Mouse (Mus musculus) small intestine, adult 2 months (tissue): ENCODE results near the gene Rbm20. TPM values are rescaled to one million over a fixed set of nuclear protein-coding genes. Genes with fewer than 3 reads are reported as not detected.

Source experiments
- H3K27ac ChIP-seq: fragments of 200-500 bp; 2 replicates; pipeline ENCODE4 v1.5.1; 2012; ENCODE audit warnings: low read depth, low read length, control low read depth, inconsistent platforms; ENCODE audit not compliant: insufficient read depth
- H3K27me3 ChIP-seq: fragments of 200-500 bp; 2 replicates; pipeline ENCODE4 v1.6.1; 2012; ENCODE audit warnings: mild to moderate bottlenecking, moderate library complexity, low read length, inconsistent platforms; ENCODE audit not compliant: control insufficient read depth, insufficient read depth
- H3K36me3 ChIP-seq: fragments of 200-500 bp; 2 replicates; pipeline ENCODE4 v1.6.1; 2012; ENCODE audit warnings: mild to moderate bottlenecking, low read length, control low read depth, inconsistent platforms; ENCODE audit not compliant: control insufficient read depth, insufficient read depth
- H3K4me1 ChIP-seq: fragments of 200-500 bp; 2 replicates; pipeline ENCODE4 v1.6.1; 2012; ENCODE audit warnings: low read length, inconsistent platforms, mixed read lengths; ENCODE audit not compliant: control insufficient read depth, insufficient read depth, insufficient read length
- H3K4me3 ChIP-seq: fragments of 200-500 bp; 2 replicates; pipeline ENCODE4 v1.5.1; 2012; ENCODE audit warnings: low read depth, mild to moderate bottlenecking, control low read depth, inconsistent platforms, low read length, moderate library complexity
- CTCF ChIP-seq: fragments of 200-500 bp; IDR thresholded peaks from 2 replicates; pipeline ENCODE4 v1.5.1; 2012; ENCODE audit warnings: low read depth, mild to moderate bottlenecking, control low read depth, inconsistent platforms, low read length, moderate library complexity, mixed read lengths; ENCODE audit not compliant: insufficient replicate concordance, insufficient read length; ENCODE audit errors: extremely low read depth
- POLR2A ChIP-seq: fragments of 200-500 bp; IDR thresholded peaks from 2 replicates; pipeline ENCODE4 v1.6.1; 2012; ENCODE audit warnings: low read depth, mild to moderate bottlenecking, control low read depth, inconsistent platforms, low read length, moderate library complexity
- WGBS: fragments of 180-500 bp; shearing (Covaris S2); methylation state at CpG from one replicate; pipeline ENCODE4 v1.1.7; 2018; 5-methylcytosine and 5-hydroxymethylcytosine counted together
- polyA plus RNA-seq: library from polyadenylated mRNA; depleted of rRNA; stranded (reverse); fragments of >200 nt; gene quantifications from 2 replicates; pipeline ENCODE4 v1.2.3, GENCODE M21; 2012

Rbm20 gene
- polyA plus RNA-seq, 1 experiment: 0.16 TPM

- H3K27me3 ChIP-seq: no peaks in the 10 kb centered on the region
- 94% methylated on average over 9 of the region's 9 CpGs for WGBS
- H3K4me1 ChIP-seq: no peaks in the 10 kb centered on the region
- no peaks in the 10 kb centered on the region for H3K36me3 ChIP-seq
- H3K4me3 ChIP-seq: no peak overlapping the region
- H3K27ac ChIP-seq: no peak overlapping the region
- TF ChIP-seq CTCF (no peak), POLR2A (no peak)
Measured at GRCm38 (mm10) chr19:53717364-53717763, 40.3 kb downstream of the Rbm20 start.

GRCm38 (mm10) chr19:53722186-53722585 is 45.1 kb downstream of the Rbm20 start:
- H3K36me3 ChIP-seq: no peaks in the 10 kb centered on the region
- no peak for TF ChIP-seq POLR2A
- TF ChIP-seq CTCF: no peak
- H3K27me3 ChIP-seq: no peaks in the 10 kb centered on the region
- no peak overlapping the region for H3K27ac ChIP-seq
- no peaks in the 10 kb centered on the region for H3K4me1 ChIP-seq
- WGBS: 90% methylated on average over 5 of the region's 5 CpGs
- H3K4me3 ChIP-seq: no peak overlapping the region

GRCm38 (mm10) chr19:53724053-53724452 is 46.9 kb downstream of the Rbm20 start:
- H3K27ac ChIP-seq: no peak overlapping the region
- WGBS: 77% methylated on average over 5 of the region's 5 CpGs
- TF ChIP-seq CTCF (no peak), POLR2A (no peak)
- H3K36me3 ChIP-seq: no peaks in the 10 kb centered on the region
- H3K4me3 ChIP-seq: no peak overlapping the region
- no peaks in the 10 kb centered on the region for H3K4me1 ChIP-seq
- no peaks in the 10 kb centered on the region for H3K27me3 ChIP-seq

GRCm38 (mm10) chr19:53726340-53726739 is 49.2 kb downstream of the Rbm20 start:
- Histone ChIP-seq H3K4me1 (no peaks in the 10 kb centered on the region), H3K4me3 (no peak overlapping the region), H3K27ac (no peak overlapping the region), H3K36me3 (no peaks in the 10 kb centered on the region), H3K27me3 (no peaks in the 10 kb centered on the region)
- no peak for TF ChIP-seq CTCF
- TF ChIP-seq POLR2A: no peak
- WGBS: 47% methylated on average over 12 of the region's 12 CpGs

- Histone ChIP-seq H3K36me3 (no peaks in the 10 kb centered on the region), H3K4me1 (no peaks in the 10 kb centered on the region), H3K4me3 (no peak overlapping the region), H3K27ac (no peak overlapping the region), H3K27me3 (no peaks in the 10 kb centered on the region)
- WGBS: 73% methylated on average over 11 of the region's 11 CpGs
- TF ChIP-seq CTCF: no peak
- no peak for TF ChIP-seq POLR2A
Measured at GRCm38 (mm10) chr19:53726755-53727154, 49.6 kb downstream of the Rbm20 start.

- Histone ChIP-seq H3K4me3 (no peak overlapping the region), H3K27ac (no peak overlapping the region), H3K27me3 (no peaks in the 10 kb centered on the region), H3K36me3 (no peaks in the 10 kb centered on the region), H3K4me1 (no peaks in the 10 kb centered on the region)
- WGBS: 42% methylated on average over 4 of the region's 4 CpGs
- TF ChIP-seq POLR2A (no peak), CTCF (no peak)
Measured at GRCm38 (mm10) chr19:53727277-53727676, 50.2 kb downstream of the Rbm20 start.

GRCm38 (mm10) chr19:53727886-53728669 is 51.0 kb downstream of the Rbm20 start:
- no peaks in the 10 kb centered on the region for H3K36me3 ChIP-seq
- TF ChIP-seq CTCF: no peak
- no peak for TF ChIP-seq POLR2A
- no peaks in the 10 kb centered on the region for H3K4me1 ChIP-seq
- no peaks in the 10 kb centered on the region for H3K27me3 ChIP-seq
- H3K27ac ChIP-seq: no peak overlapping the region
- H3K4me3 ChIP-seq: no peak overlapping the region
- 77% methylated on average over 9 of the region's 9 CpGs for WGBS

GRCm38 (mm10) chr19:53729919-53730318 is 52.8 kb downstream of the Rbm20 start:
- no peaks in the 10 kb centered on the region for H3K4me1 ChIP-seq
- no peak overlapping the region for H3K27ac ChIP-seq
- H3K36me3 ChIP-seq: no peaks in the 10 kb centered on the region
- no peak overlapping the region for H3K4me3 ChIP-seq
- TF ChIP-seq POLR2A (no peak), CTCF (no peak)
- no peaks in the 10 kb centered on the region for H3K27me3 ChIP-seq
- WGBS: 72% methylated on average over 10 of the region's 10 CpGs
